ENCODE assay signal across 35 mouse cellular contexts in genomic region chr8:91295786-91296185, GRCm38 (mm10).
"Had no signal": no experiment of that assay in that cellular context is flagged by ENCODE, and none has a peak within 500 bp of the region (broad histone marks: within the 10 kb centered on the region; RNA-seq: fewer than 3 reads in every experiment).

No protein-coding gene starts in this region.

- ATAC-seq: hindbrain, embryonic 16.5 days; hindbrain, postnatal 0 days; inflammation-experienced regulatory T-cells, adult 6 months; intestine, embryonic 15.5 days; intestine, embryonic 16.5 days; intestine, postnatal 0 days had no signal

- H3K36me3 ChIP-seq: heart, embryonic 15.5 days; intestine, embryonic 15.5 days had no signal

- H3K4me2 ChIP-seq: heart, embryonic 11.5 days; heart, embryonic 12.5 days; heart, embryonic 13.5 days; heart, embryonic 15.5 days; hindbrain, embryonic 12.5 days; hindbrain, embryonic 13.5 days; hindbrain, embryonic 14.5 days; hindbrain, embryonic 15.5 days; intestine, embryonic 15.5 days; kidney, embryonic 15.5 days had no signal

- H3K27ac ChIP-seq: heart, embryonic 13.5 days; heart, embryonic 15.5 days; hindbrain, embryonic 10.5 days; hindbrain, embryonic 12.5 days; hindbrain, embryonic 13.5 days; hindbrain, embryonic 14.5 days; hindbrain, embryonic 15.5 days; hindbrain, postnatal 0 days; intestine, embryonic 15.5 days; kidney, embryonic 15.5 days; kidney, postnatal 0 days; layer of hippocampus, adult 2 months; left cerebral cortex, adult 2 months had no signal

- H3K4me1 ChIP-seq: heart, embryonic 12.5 days; heart, embryonic 13.5 days; heart, embryonic 15.5 days; hindbrain, embryonic 10.5 days; hindbrain, embryonic 12.5 days; hindbrain, embryonic 13.5 days; hindbrain, embryonic 15.5 days; intestine, embryonic 15.5 days; kidney, embryonic 15.5 days had no signal

- DNase-seq: heart, postnatal 10 days; heart, postnatal 14 days; heart, postnatal 36 days; heart, postnatal 4 days; kidney, adult 11 months; kidney, adult 18-20 months; kidney, adult 2 months; kidney, adult 8-10 months; kidney, adult 9 months; kidney, postnatal 10 days; kidney, postnatal 14 days; kidney, postnatal 25 days; kidney, postnatal 36 days; kidney, postnatal 4 days; layer of hippocampus, adult 9-11 months; layer of hippocampus, postnatal 36 days had no signal

- H3K4me3 ChIP-seq: heart, embryonic 12.5 days; heart, embryonic 13.5 days; heart, embryonic 15.5 days; hindbrain, embryonic 10.5 days; hindbrain, embryonic 12.5 days; hindbrain, embryonic 13.5 days; hindbrain, embryonic 15.5 days; intestine, embryonic 15.5 days; kidney, embryonic 15.5 days; layer of hippocampus, adult 2 months; left cerebral cortex, adult 2 months had no signal

- H3K27me3 ChIP-seq: heart, embryonic 12.5 days; heart, embryonic 13.5 days; heart, embryonic 15.5 days; hindbrain, embryonic 12.5 days; hindbrain, embryonic 13.5 days; hindbrain, embryonic 15.5 days; intestine, embryonic 15.5 days; kidney, embryonic 15.5 days had no signal

- H3K9ac ChIP-seq: heart, embryonic 12.5 days; heart, embryonic 13.5 days; heart, embryonic 15.5 days; hindbrain, embryonic 12.5 days; hindbrain, embryonic 13.5 days; hindbrain, embryonic 14.5 days; hindbrain, embryonic 15.5 days; intestine, embryonic 15.5 days; kidney, embryonic 15.5 days had no signal

- H3K9me3 ChIP-seq: heart, embryonic 12.5 days; heart, embryonic 13.5 days; heart, embryonic 15.5 days; hindbrain, embryonic 10.5 days; hindbrain, embryonic 12.5 days; hindbrain, embryonic 13.5 days; hindbrain, embryonic 15.5 days; intestine, embryonic 15.5 days; kidney, embryonic 15.5 days had no signal
